In the genomic region with DNA sequence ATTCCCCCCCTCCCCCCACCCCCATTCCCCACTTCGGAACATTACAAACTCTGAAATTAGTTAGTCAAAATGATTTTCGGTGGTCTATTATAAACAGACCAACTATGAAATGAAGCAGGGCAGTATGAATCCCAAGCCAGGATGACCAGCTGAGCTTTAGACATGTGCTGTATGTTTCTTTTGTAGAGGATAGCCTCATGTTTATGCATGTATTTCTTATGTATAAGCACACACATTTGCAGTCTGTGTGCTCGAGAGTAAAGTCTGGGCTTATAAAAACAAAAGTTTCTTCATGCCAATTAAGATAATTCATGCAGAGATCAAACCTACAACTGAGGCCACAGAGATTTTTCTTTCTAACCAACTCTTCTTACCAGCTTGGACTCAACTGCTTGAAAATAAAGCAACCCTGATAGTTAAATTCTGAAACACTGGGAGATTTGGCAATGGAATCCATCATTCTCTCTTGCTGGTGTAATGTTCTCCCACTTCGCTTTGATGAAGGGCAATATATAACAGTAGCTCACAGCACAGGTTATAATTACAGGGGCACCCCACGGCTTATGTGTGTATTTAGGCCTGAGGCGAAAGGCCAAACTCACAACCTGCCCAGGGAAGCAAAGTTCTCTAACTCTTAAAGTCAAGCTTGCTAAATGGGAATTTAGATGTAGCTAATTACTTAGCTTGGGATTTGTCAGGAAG, we compare ENCODE assay signal across 16 mouse cellular contexts.
DNase-seq lines count a peak whose midpoint lies in the region; ATAC-seq lines count a peak whose summit lies in the region.
"Had no signal": no experiment of that assay in that cellular context is flagged by ENCODE, and none has a peak within 500 bp of the region (broad histone marks: within the 10 kb centered on the region; RNA-seq: fewer than 3 reads in every experiment).

No protein-coding gene starts in this region.

- no peaks in the 10 kb centered on the region for H3K36me3 ChIP-seq in forebrain, embryonic 13.5 days (ENCODE audit: poor library complexity, severe bottlenecking)
- no peaks in the 10 kb centered on the region for H3K36me3 ChIP-seq in forebrain, embryonic 16.5 days (ENCODE audit: control insufficient read depth, insufficient read depth)
- no peaks in the 10 kb centered on the region for H3K36me3 ChIP-seq in hindbrain, embryonic 16.5 days (ENCODE audit: control insufficient read depth, insufficient read depth, low read length)
- H3K36me3 ChIP-seq in midbrain, embryonic 15.5 days (replicated peaks): no peaks in the 10 kb centered on the region
- no peaks in the 10 kb centered on the region for H3K36me3 ChIP-seq in embryonic facial prominence, embryonic 10.5 days (replicated peaks)
- H3K36me3 ChIP-seq: liver, embryonic 13.5 days; lung, embryonic 15.5 days had no signal

- intact Hi-C loops in left cerebral cortex, postnatal 10 days (cut with DNase I): no loop called here

- no peak overlapping the region for H3K4me3 ChIP-seq in forebrain, embryonic 13.5 days
- no peak overlapping the region for H3K4me3 ChIP-seq in forebrain, embryonic 16.5 days (replicated peaks; ENCODE audit: low read length)
- no peak overlapping the region for H3K4me3 ChIP-seq in hindbrain, embryonic 16.5 days (ENCODE audit: low read length)
- H3K4me3 ChIP-seq in midbrain, embryonic 15.5 days: no peak overlapping the region
- H3K4me3 ChIP-seq in embryonic facial prominence, embryonic 10.5 days: no peak overlapping the region
- H3K4me3 ChIP-seq: liver, embryonic 13.5 days; lung, embryonic 15.5 days had no signal

- WGBS in forebrain, embryonic 13.5 days: 40% methylated on average over 6 of the region's 6 CpGs
- WGBS in forebrain, embryonic 16.5 days: 28% methylated on average over 6 of the region's 6 CpGs
- WGBS in hindbrain, embryonic 16.5 days: 25% methylated on average over 6 of the region's 6 CpGs
- 28% methylated on average over 6 of the region's 6 CpGs for WGBS in midbrain, embryonic 15.5 days
- WGBS in embryonic facial prominence, embryonic 10.5 days: 72% methylated on average over 6 of the region's 6 CpGs

- H3K4me1 ChIP-seq in forebrain, embryonic 13.5 days: peaks cover 18% of the 10 kb centered on the region
- peaks cover 5% of the 10 kb centered on the region; the same call in 1 of the 2 replicates for H3K4me1 ChIP-seq in forebrain, embryonic 16.5 days (replicated peaks; ENCODE audit: control insufficient read depth, insufficient read depth, low read length)
- 0 out of 2 replicates have a peak, but pooled peaks cover 2% of the 10 kb centered on the region for H3K4me1 ChIP-seq in hindbrain, embryonic 16.5 days (ENCODE audit: control insufficient read depth, insufficient read depth, low read depth, low read length)
- no peaks in the 10 kb centered on the region for H3K4me1 ChIP-seq in midbrain, embryonic 15.5 days
- peaks cover 10% of the 10 kb centered on the region for H3K4me1 ChIP-seq in embryonic facial prominence, embryonic 10.5 days
- H3K4me1 ChIP-seq: liver, embryonic 13.5 days; lung, embryonic 15.5 days had no signal

- H3K9me3 ChIP-seq in forebrain, embryonic 13.5 days (replicated peaks): no peaks in the 10 kb centered on the region
- H3K9me3 ChIP-seq in forebrain, embryonic 16.5 days (ENCODE audit: control insufficient read depth, low read length): no peaks in the 10 kb centered on the region
- no peaks in the 10 kb centered on the region for H3K9me3 ChIP-seq in hindbrain, embryonic 16.5 days (ENCODE audit: control insufficient read depth, low read length)
- no peaks in the 10 kb centered on the region for H3K9me3 ChIP-seq in midbrain, embryonic 15.5 days
- H3K9me3 ChIP-seq in embryonic facial prominence, embryonic 10.5 days: no peaks in the 10 kb centered on the region
- H3K9me3 ChIP-seq: liver, embryonic 13.5 days; lung, embryonic 15.5 days had no signal

- no peak overlapping the region for H3K9ac ChIP-seq in forebrain, embryonic 13.5 days
- no peak overlapping the region for H3K9ac ChIP-seq in forebrain, embryonic 16.5 days (replicated peaks; ENCODE audit: low read depth, low read length)
- no peak overlapping the region for H3K9ac ChIP-seq in hindbrain, embryonic 16.5 days (ENCODE audit: low read depth, low read length)
- no peak overlapping the region for H3K9ac ChIP-seq in midbrain, embryonic 15.5 days
- H3K9ac ChIP-seq: liver, embryonic 13.5 days; lung, embryonic 15.5 days had no signal

- H3K27ac ChIP-seq in forebrain, embryonic 13.5 days: no peak overlapping the region
- H3K27ac ChIP-seq in forebrain, embryonic 16.5 days (ENCODE audit: low read length): no peak overlapping the region
- H3K27ac ChIP-seq in hindbrain, embryonic 16.5 days (ENCODE audit: low read depth, low read length): no peak overlapping the region
- H3K27ac ChIP-seq in midbrain, embryonic 15.5 days: no peak overlapping the region
- no peak overlapping the region for H3K27ac ChIP-seq in embryonic facial prominence, embryonic 10.5 days (replicated peaks)
- H3K27ac ChIP-seq: liver, embryonic 13.5 days; lung, embryonic 15.5 days; stomach, postnatal 0 days had no signal

- peak; percentile 80 for ATAC-seq in forebrain, embryonic 13.5 days
- peak; percentile 83 for ATAC-seq in forebrain, embryonic 16.5 days
- ATAC-seq in hindbrain, embryonic 16.5 days: peak; percentile 54
- peak; percentile 74 for ATAC-seq in midbrain, embryonic 15.5 days (replicated peaks)
- ATAC-seq: inflammation-experienced regulatory T-cells, adult 6 months had no signal

- no peak overlapping the region for H3K4me2 ChIP-seq in forebrain, embryonic 13.5 days
- H3K4me2 ChIP-seq in forebrain, embryonic 16.5 days (ENCODE audit: low read length): no peak overlapping the region
- no peak overlapping the region for H3K4me2 ChIP-seq in hindbrain, embryonic 16.5 days (ENCODE audit: low read length)
- H3K4me2 ChIP-seq in midbrain, embryonic 15.5 days: no peak overlapping the region
- H3K4me2 ChIP-seq: liver, embryonic 13.5 days; lung, embryonic 15.5 days had no signal

- no peak for DNase-seq in embryonic facial prominence, embryonic 10.5 days (ENCODE audit: low spot score)
- no peak for DNase-seq in left cerebral cortex, postnatal 10 days (ENCODE audit: extremely low spot score in 1 of 2, low spot score in 2 of 2)
- DNase-seq in lung, postnatal 25 days (ENCODE audit: low spot score): no peak
- DNase-seq: cerebellum, postnatal 10 days; gastrocnemius, postnatal 25 days; heart, postnatal 14 days; liver, embryonic 13.5 days; right cerebral cortex, postnatal 14 days; thymus, postnatal 36 days had no signal

- no peaks in the 10 kb centered on the region for H3K27me3 ChIP-seq in forebrain, embryonic 13.5 days
- no peaks in the 10 kb centered on the region for H3K27me3 ChIP-seq in forebrain, embryonic 16.5 days (replicated peaks; ENCODE audit: control insufficient read depth, insufficient read depth, low read length)
- H3K27me3 ChIP-seq in hindbrain, embryonic 16.5 days (replicated peaks; ENCODE audit: control insufficient read depth, insufficient read depth, low read length): no peaks in the 10 kb centered on the region
- H3K27me3 ChIP-seq in midbrain, embryonic 15.5 days (replicated peaks): no peaks in the 10 kb centered on the region
- H3K27me3 ChIP-seq in embryonic facial prominence, embryonic 10.5 days (replicated peaks; ENCODE audit: low read depth, poor library complexity, severe bottlenecking): no peaks in the 10 kb centered on the region
- H3K27me3 ChIP-seq: liver, embryonic 13.5 days; lung, embryonic 15.5 days had no signal
